Mouse (Mus musculus): ENCODE measurements around the gene B3galnt2.

DNA sequence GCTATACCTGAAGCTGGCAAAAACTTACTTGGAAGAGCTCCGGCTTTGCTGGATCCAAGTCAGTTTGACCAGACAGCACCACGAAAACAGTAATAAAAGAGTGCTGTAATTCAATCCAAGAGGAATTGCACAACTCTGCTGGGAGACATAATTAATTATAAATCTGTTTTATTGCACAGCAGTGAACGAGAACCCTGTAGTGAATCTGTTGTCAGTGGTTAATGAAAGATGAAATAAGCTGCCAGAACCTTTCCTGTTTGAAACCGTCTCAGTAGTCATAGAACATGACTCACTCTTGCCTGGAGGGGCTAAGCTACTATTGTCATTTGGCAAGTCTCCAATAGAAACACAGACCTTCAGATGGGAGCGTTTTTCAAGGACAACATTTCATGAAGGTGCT lies 85.9 kb downstream of the B3galnt2 start:
- no peak for TF ChIP-seq CTCF (IDR thresholded peaks at IDR 0.05; ENCODE audit: low read depth)
- no peak for TF ChIP-seq EP300 (IDR thresholded peaks at IDR 0.05; ENCODE audit: low read depth)
